Mouse (Mus musculus): ENCODE measurements around the gene Fam19a2.

The Fam19a2 gene

GRCm38 (mm10) chr10:123263876-123264309 is at the start of gene Fam19a2:
Gene Fam19a2 (plus strand): TSS chr10:123263996.
- peak; percentile 34 to 36 for DNase-seq (ENCODE audit: low spot score in 2 of 2)

- DNase-seq (ENCODE audit: low spot score in 2 of 2) = no peak
These were observed 41.0 kb upstream of the Fam19a2 start for GRCm38 (mm10) chr10:123222785-123223184.

- no peak for DNase-seq (ENCODE audit: low spot score in 2 of 2)
These were observed 34.4 kb upstream of the Fam19a2 start for GRCm38 (mm10) chr10:123229420-123229819.

DNA sequence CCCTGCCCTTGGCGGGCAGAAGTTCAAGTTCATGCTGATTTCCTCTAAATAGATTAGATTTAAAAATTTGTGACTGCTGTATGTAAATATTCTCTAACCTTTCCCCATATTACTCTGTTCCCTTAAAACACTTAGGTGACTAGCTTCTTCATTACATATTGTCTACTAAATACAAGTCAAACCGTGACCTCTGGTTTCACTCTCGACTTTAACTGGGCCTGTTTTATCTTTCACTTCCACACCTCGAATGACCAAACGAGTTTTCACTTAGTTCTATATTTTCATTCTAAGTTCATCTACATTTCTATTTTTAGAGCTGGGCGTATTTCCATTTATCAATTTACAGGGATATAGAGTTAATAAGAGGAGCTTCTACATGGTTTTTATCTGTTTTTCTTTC is 15.7 kb upstream of the Fam19a2 start:
- no peak for DNase-seq (ENCODE audit: low spot score in 2 of 2)

DNA sequence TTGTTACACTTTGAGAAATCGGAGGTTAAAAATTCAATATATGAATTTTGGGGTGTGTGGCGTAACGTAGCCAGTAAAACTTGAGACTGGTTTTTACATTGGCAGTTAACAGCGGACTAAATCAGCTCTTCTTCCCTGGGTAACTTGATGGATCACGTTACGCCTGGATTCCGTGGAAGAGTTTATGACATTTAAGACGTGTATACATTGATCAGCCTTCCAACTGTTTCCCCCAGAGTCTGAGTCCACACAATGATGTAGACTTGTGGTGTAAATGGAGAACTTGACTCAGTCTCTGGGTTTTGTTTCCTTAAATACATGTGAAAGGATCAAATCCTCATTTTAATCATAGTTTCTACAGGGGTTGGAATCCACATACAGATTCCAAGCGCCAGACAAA is 11.9 kb upstream of the Fam19a2 start:
- no peak for DNase-seq (ENCODE audit: low spot score in 2 of 2)

DNA sequence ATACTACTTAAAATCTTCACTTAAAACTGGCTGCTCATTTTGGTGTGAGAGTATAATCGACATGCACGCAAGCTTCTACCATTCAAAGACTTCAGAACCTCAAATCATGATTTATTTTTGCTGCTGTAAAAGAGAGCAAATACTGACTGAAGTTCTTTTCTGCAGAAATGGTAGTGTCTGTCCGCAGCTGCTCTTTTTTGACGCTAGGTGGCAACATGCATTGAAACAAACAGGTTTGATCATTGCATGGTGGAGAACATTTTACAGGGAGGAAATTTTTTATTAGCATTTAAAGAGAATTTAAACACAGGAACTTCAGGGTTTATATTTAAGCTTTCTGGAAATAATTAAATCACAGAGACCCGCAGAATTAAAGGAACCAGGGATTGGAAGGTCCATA is 9.5 kb upstream of the Fam19a2 start:
- no peak for DNase-seq (ENCODE audit: low spot score in 2 of 2)

- no peak for DNase-seq (ENCODE audit: low spot score in 2 of 2)
These were observed 8.0 kb upstream of the Fam19a2 start for GRCm38 (mm10) chr10:123255674-123256348.

- peak; percentile 64 to 70 for DNase-seq (ENCODE audit: low spot score in 2 of 2)
These were observed 830 bp downstream of the Fam19a2 start for GRCm38 (mm10) chr10:123264461-123265191.

GRCm38 (mm10) chr10:123265241-123265790 is 1.5 kb downstream of the Fam19a2 start:
- DNase-seq (ENCODE audit: low spot score in 2 of 2) = peak in 1 of 2 experiments; percentile 16

DNA sequence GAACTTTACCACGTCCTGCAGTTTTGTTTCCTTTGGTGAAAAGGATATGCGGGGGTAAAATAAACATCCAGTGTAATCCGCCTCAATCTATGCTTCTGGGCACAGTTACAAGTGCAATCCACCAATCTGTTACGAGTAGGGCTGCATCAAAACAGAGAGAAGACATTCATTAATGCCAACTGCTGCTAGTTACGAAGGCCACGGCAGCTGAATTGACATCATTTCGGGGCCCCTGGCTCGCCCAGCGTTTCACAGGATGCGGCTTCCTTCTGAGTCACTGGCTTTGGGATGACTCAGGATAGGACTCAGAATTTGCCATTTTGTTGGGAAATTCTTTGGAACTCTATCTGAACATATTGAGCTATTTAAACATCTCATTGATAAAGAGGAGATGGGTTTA is 4.8 kb downstream of the Fam19a2 start:
- DNase-seq (ENCODE audit: low spot score in 2 of 2) = peak; percentile 19 to 41

- no peak for DNase-seq (ENCODE audit: low spot score in 2 of 2)
These were observed 10.8 kb downstream of the Fam19a2 start for GRCm38 (mm10) chr10:123274554-123274953.

DNA sequence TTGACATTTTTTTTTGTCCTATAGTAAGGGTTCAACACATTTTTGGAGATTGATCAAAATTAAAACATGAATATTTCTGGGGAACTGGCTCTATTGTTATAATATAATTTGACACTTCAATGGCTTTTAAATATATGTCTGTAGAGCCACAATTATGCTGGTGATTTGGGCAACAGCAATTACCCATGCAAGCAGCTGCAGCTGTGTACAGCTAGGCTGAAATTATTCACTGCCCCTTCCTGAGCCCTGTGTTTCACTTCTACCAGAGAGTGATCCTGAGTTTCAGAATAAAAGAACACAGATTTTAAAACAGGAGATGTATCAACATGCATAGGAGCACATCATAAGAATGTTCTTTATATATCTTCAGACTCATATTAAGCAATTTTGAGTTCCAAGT is 43.5 kb downstream of the Fam19a2 start:
- no peak for DNase-seq (ENCODE audit: low spot score in 2 of 2)

- DNase-seq (ENCODE audit: low spot score in 2 of 2) = no peak
These were observed 62.5 kb downstream of the Fam19a2 start for GRCm38 (mm10) chr10:123326271-123326670.

DNA sequence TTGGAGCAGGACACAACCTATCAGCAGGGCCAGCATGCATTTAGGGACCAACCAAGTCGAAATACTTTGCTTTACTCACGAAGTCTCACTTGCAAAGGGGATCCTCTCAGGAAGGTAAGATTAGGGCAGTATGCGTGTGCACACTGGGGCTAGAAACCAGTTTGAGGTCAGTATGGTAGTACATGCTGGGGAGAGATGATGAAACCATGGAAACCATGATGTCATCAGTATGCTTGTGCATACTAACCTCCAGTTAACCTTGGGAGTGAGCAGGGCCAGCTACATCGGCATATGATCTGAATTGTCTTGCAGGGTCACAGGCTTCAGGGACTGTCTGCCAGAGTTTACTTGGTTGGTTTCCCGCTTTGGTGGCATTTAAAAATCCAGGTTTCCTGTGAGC is 77.5 kb downstream of the Fam19a2 start:
- DNase-seq (ENCODE audit: low spot score in 2 of 2) = no peak

GRCm38 (mm10) chr10:123342591-123343236 is 78.9 kb downstream of the Fam19a2 start:
- peak; percentile 17 to 24 for DNase-seq (ENCODE audit: low spot score in 2 of 2)

DNA sequence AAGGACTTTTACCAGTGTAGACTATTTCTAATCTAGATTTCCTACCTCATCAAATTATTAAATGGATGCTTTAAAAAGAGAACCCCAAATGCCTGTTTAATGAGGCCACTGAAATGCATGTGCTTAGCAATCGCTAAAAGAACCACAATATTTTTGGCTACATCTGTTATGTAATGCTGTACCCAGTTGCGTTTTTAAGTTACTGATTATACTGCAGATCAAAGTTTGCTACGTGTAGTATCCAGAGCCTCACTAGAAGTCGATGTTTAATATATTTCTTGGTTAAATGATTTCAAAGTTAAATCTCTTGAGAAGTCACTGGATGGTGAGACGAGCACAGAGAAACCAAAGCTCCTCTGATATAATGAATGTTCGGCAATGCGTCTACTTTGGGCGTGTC is 82.5 kb downstream of the Fam19a2 start:
- DNase-seq (ENCODE audit: low spot score in 2 of 2) = no peak

GRCm38 (mm10) chr10:123353667-123354066 is 89.9 kb downstream of the Fam19a2 start:
- DNase-seq (ENCODE audit: low spot score in 2 of 2) = no peak

GRCm38 (mm10) chr10:123357010-123357409 is 93.2 kb downstream of the Fam19a2 start:
- no peak for DNase-seq (ENCODE audit: low spot score in 2 of 2)

GRCm38 (mm10) chr10:123360492-123360891 is 96.7 kb downstream of the Fam19a2 start:
- DNase-seq (ENCODE audit: low spot score in 2 of 2) = no peak

- peak; percentile 22 to 62 for DNase-seq (ENCODE audit: low spot score in 2 of 2)
These were observed 100.8 kb downstream of the Fam19a2 start for GRCm38 (mm10) chr10:123364628-123365027.

DNA sequence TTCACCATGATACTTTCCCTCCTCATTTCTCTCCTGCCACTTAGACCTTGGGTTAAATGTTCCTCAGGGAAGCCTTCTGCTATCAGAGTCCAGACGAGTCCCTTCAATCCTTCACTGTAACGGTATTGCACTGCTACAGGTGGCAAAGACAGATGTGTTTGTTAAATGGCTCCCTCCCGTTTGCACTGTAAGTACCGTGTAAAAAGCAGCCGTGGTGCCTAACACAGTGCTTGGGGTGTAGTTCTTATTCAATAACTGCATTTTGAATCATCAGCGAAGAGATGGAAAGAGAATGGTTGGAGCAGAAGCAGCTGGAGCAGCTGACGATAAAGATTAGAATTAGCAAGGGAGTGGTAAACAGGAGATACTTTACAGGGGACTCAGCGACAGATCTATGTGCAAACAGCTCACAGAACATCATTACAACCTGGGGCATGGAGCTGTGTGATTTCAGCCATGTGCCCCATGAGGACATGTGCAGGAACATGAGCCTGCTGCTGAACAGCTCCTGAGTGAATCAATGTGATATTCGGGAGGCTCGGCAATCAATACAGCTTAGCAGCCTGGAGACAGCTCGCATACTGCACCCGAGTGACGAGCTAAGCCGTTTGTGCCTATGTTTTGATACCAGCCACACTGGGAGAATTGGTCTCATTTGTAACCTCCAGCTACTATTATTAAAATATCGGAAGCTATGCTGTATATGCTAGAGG is 103.5 kb downstream of the Fam19a2 start:
- no peak for DNase-seq (ENCODE audit: low spot score in 2 of 2)

DNA sequence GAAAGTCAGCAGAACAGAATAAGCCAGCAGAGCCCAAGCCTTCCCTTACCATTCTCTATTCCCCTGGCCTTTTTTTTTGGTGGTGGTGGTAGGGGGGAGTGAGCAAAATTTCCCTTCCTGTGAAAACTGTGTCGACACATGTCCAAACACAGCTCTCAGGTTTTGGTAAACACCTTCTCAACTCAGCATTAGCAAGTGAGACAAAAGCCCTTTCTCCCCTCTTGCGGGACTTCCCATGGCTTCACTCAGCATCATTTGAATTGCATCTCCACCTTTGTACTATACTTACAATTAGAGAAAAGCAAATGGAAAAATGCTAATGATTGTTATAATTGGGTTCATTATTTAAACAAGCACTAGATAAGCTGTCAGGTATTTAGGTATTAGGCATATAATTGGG is 119.5 kb downstream of the Fam19a2 start:
- DNase-seq (ENCODE audit: low spot score in 2 of 2) = no peak

Data from right cerebral cortex, postnatal 36 days (tissue).